Mouse (Mus musculus) G1E (cell line): ENCODE results near the gene Tpbpb. TPM values are rescaled to one million over a fixed set of nuclear protein-coding genes. Genes with fewer than 3 reads are reported as not detected.

Experiments
- ATAC-seq: 2 replicates; pipeline ENCODE4 v1.8.0; 2016; ENCODE audit warnings: mild to moderate bottlenecking; ENCODE audit not compliant: insufficient number of reproducible peaks, poor library complexity, low FRiP score, severe bottlenecking; ENCODE audit errors: extremely low read depth
- DNase-seq: peaks from one replicate; pipeline ENCODE4 v3.0.0; 2012; ENCODE audit warnings: low spot score
- H3K27me3 ChIP-seq: 2 replicates; pipeline ENCODE4 v1.6.1; 2012; ENCODE audit warnings: mild to moderate bottlenecking, low read length, inconsistent platforms; ENCODE audit not compliant: insufficient read depth
- H3K36me3 ChIP-seq: replicated peaks from 2 replicates; pipeline ENCODE3; 2012; ENCODE audit warnings: mild to moderate bottlenecking, inconsistent platforms
- H3K4me1 ChIP-seq: 2 replicates; pipeline ENCODE4 v1.6.1; 2012; ENCODE audit warnings: low read depth, low read length, inconsistent platforms, mixed read lengths; ENCODE audit not compliant: insufficient read depth
- H3K4me3 ChIP-seq: 2 replicates; pipeline ENCODE4 v1.5.1; 2012; ENCODE audit warnings: low read depth, mild to moderate bottlenecking, inconsistent platforms, low read length, moderate library complexity, mixed read lengths
- H3K9me3 ChIP-seq: replicated peaks from 2 replicates; pipeline ENCODE4 v1.6.1; 2012; ENCODE audit warnings: inconsistent platforms
- CTCF ChIP-seq: IDR thresholded peaks from 2 replicates; pipeline ENCODE4 v1.5.1; 2012; ENCODE audit warnings: low read depth, low read length, inconsistent platforms, mixed read lengths
- GATA1 ChIP-seq: IDR thresholded peaks from 2 replicates; pipeline ENCODE4 v1.6.1; 2012; ENCODE audit warnings: borderline replicate concordance, low read length, inconsistent platforms, mixed read lengths
- GATA2 ChIP-seq: IDR thresholded peaks from 2 replicates; pipeline ENCODE4 v1.6.1; 2012; ENCODE audit warnings: low read depth, low read length, inconsistent platforms, borderline replicate concordance
- POLR2AphosphoS5 ChIP-seq: IDR thresholded peaks from 2 replicates; pipeline ENCODE4 v1.6.1; 2012; ENCODE audit warnings: low read depth, low read length, inconsistent platforms; ENCODE audit not compliant: insufficient replicate concordance
- TAL1 ChIP-seq: conservative IDR thresholded peaks from 2 replicates; pipeline ENCODE4 v1.6.1; 2012; ENCODE audit warnings: low read depth, low read length, inconsistent platforms, mixed read lengths
- polyA plus RNA-seq: library from polyadenylated mRNA; stranded (reverse); fragments of >175 nt; gene quantifications from 2 replicates; pipeline ENCODE4 v1.2.3, GENCODE M21; 2012
- total RNA-seq, 2 experiments: library from RNA; stranded (forward) in 1 of 2; stranded (reverse) in 1 of 2; fragments of 200-1000 nt in 1 of 2; fragments of >200 nt in 1 of 2; fragmentation: Nextera tagmentation in 1 of 2; gene quantifications; 2 replicates each; pipeline ENCODE4 v1.2.3; 2014 to 2017

Tpbpb gene
- total and polyA plus RNA-seq, 3 experiments, result not detected

DNA sequence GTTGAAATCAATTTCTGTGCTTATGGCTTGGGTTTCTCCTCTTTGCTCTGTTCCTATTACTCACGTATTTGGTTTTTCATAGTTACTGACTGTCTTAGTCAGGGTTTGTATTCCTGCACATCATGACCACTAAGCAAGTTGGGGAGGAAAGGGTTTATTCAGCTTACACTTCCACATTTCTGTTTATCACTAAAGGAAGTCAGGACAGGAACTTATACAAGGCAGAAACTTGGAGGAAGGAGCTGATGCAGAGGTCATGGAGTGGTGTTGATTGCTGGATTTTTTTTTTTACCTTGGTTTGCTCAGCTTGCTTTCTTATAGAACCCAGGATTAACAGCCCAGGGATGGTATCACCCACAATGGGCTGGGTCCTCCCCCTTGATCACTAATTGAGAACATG lies 12.4 kb downstream of the Tpbpb start:
- Histone ChIP-seq H3K4me3 (no peak overlapping the region), H3K27me3 (no peaks in the 10 kb centered on the region), H3K9me3 (peaks cover 16% of the 10 kb centered on the region), H3K4me1 (no peaks in the 10 kb centered on the region), H3K36me3 (no peaks in the 10 kb centered on the region)
- TF ChIP-seq CTCF (no peak), POLR2AphosphoS5 (no peak), GATA2 (no peak), TAL1 (no peak), GATA1 (no peak)
- ATAC-seq (no peak), DNase-seq (no peak)

DNA sequence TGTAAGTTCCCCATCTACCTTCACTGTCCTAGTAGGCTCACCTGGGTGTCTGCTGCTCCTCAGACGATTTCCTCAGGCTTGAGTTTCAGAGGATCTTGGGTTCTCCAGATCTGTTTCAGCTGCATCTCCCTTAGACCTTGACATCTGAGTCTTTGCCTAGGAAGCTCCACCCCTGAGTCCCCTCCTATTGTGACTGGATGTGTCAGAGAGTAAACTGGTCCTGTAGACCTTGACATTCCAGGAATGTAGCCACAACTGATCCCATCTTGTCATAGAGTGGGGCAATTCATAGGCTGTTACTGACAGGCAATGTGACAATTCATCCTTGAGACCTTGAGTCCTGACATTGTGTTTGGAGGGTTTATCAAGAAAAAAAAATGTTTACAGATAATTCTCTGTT lies 40.4 kb downstream of the Tpbpb start, which contains the start of gene 4930486L24Rik:
Gene 4930486L24Rik, minus strand, starts transcription at position 195 of the 400 bp plus-strand sequence.
- H3K4me1 ChIP-seq, result no peaks in the 10 kb centered on the region
- TF ChIP-seq TAL1 (no peak), GATA2 (no peak), POLR2AphosphoS5 (no peak), GATA1 (no peak), CTCF (no peak)
- DNase-seq, result no peak
- H3K27me3 ChIP-seq, result no peaks in the 10 kb centered on the region
- no peak for ATAC-seq
- no peak within 1 kb of the TSS for H3K4me3 ChIP-seq
- peaks cover 16% of the 10 kb centered on the region for H3K9me3 ChIP-seq
- H3K36me3 ChIP-seq, result no peaks in the 10 kb centered on the region

Other genes with a start within 250 kb of the Tpbpb start
- not detected in 2 replicates for gene BC051665, start 118.5 kb downstream of the Tpbpb start, total RNA-seq (2014; fragmentation: Nextera tagmentation)
- gene BC051665, start 118.5 kb downstream of the Tpbpb start, total RNA-seq (2017), result not detected in 2 replicates
- gene BC051665, start 118.5 kb downstream of the Tpbpb start, polyA plus RNA-seq, result not detected in 2 replicates
- gene Ctsll3, start 102.0 kb downstream of the Tpbpb start, total RNA-seq (2014; fragmentation: Nextera tagmentation), result not detected in 2 replicates
- gene Ctsll3, start 102.0 kb downstream of the Tpbpb start, total RNA-seq (2017), result not detected in 2 replicates
- not detected in 2 replicates for gene Ctsll3, start 102.0 kb downstream of the Tpbpb start, polyA plus RNA-seq
- not detected in 2 replicates for gene 4930486L24Rik, start 40.4 kb downstream of the Tpbpb start, total RNA-seq (2014; fragmentation: Nextera tagmentation)
- not detected in 2 replicates for gene 4930486L24Rik, start 40.4 kb downstream of the Tpbpb start, total RNA-seq (2017)
- gene 4930486L24Rik, start 40.4 kb downstream of the Tpbpb start, polyA plus RNA-seq, result not detected in 2 replicates
- gene Gm49392, start 8.0 kb downstream of the Tpbpb start, total RNA-seq (2014; fragmentation: Nextera tagmentation), result not detected in 2 replicates
- gene Gm49392, start 8.0 kb downstream of the Tpbpb start, total RNA-seq (2017), result not detected in 2 replicates
- not detected in 2 replicates for gene Gm49392, start 8.0 kb downstream of the Tpbpb start, polyA plus RNA-seq
- not detected in 2 replicates for gene Ctla2b, start 7.4 kb downstream of the Tpbpb start, total RNA-seq (2014; fragmentation: Nextera tagmentation)
- gene Ctla2b, start 7.4 kb downstream of the Tpbpb start, total RNA-seq (2017), result 0.22 and 0.29 TPM in 2 replicates
- gene Ctla2b, start 7.4 kb downstream of the Tpbpb start, polyA plus RNA-seq, result not detected in 2 replicates
- not detected in 2 replicates for gene Gm49393, start 30.7 kb upstream of the Tpbpb start, total RNA-seq (2014; fragmentation: Nextera tagmentation)
- gene Gm49393, start 30.7 kb upstream of the Tpbpb start, total RNA-seq (2017), result not detected in 2 replicates
- gene Gm49393, start 30.7 kb upstream of the Tpbpb start, polyA plus RNA-seq, result not detected in 2 replicates
- gene Gm49391, start 31.7 kb upstream of the Tpbpb start, total RNA-seq (2014; fragmentation: Nextera tagmentation), result not detected in 2 replicates
- gene Gm49391, start 31.7 kb upstream of the Tpbpb start, total RNA-seq (2017), result not detected in 2 replicates
- not detected in 2 replicates for gene Gm49391, start 31.7 kb upstream of the Tpbpb start, polyA plus RNA-seq
- gene Ctla2a, start 31.7 kb upstream of the Tpbpb start, total RNA-seq (2014; fragmentation: Nextera tagmentation), result not detected in 2 replicates
- gene Ctla2a, start 31.7 kb upstream of the Tpbpb start, total RNA-seq (2017), result 1.3 and 1.9 TPM in 2 replicates
- gene Ctla2a, start 31.7 kb upstream of the Tpbpb start, polyA plus RNA-seq, result not detected in 2 replicates
- not detected in 2 replicates for gene Tpbpa, start 37.1 kb upstream of the Tpbpb start, total RNA-seq (2014; fragmentation: Nextera tagmentation)
- 0.33 TPM in 1 of 2 replicates, not detected in the other for gene Tpbpa, start 37.1 kb upstream of the Tpbpb start, total RNA-seq (2017)
- not detected in 2 replicates for gene Tpbpa, start 37.1 kb upstream of the Tpbpb start, polyA plus RNA-seq
- gene Ctsj, start 101.1 kb upstream of the Tpbpb start, total RNA-seq (2014; fragmentation: Nextera tagmentation), result not detected in 2 replicates
- gene Ctsj, start 101.1 kb upstream of the Tpbpb start, total RNA-seq (2017), result 0.12 TPM in 1 of 2 replicates, not detected in the other
- gene Ctsj, start 101.1 kb upstream of the Tpbpb start, polyA plus RNA-seq, result not detected in 2 replicates
- not detected in 2 replicates for gene Ctsq, start 135.8 kb upstream of the Tpbpb start, total RNA-seq (2014; fragmentation: Nextera tagmentation)
- gene Ctsq, start 135.8 kb upstream of the Tpbpb start, total RNA-seq (2017), result not detected in 2 replicates
- gene Ctsq, start 135.8 kb upstream of the Tpbpb start, polyA plus RNA-seq, result not detected in 2 replicates